Mouse (Mus musculus) lung, postnatal 0 days (tissue): ENCODE data around the gene Dscam.

Experiments
- CTCF ChIP-seq: IDR thresholded peaks from 2 replicates; pipeline ENCODE4 v1.5.1; 2016; ENCODE audit warnings: antibody characterized with exemption, mild to moderate bottlenecking
- EP300 ChIP-seq: IDR thresholded peaks from 2 replicates; pipeline ENCODE4 v1.6.1; 2016; ENCODE audit warnings: antibody characterized with exemption, mild to moderate bottlenecking, control low read depth

DNA sequence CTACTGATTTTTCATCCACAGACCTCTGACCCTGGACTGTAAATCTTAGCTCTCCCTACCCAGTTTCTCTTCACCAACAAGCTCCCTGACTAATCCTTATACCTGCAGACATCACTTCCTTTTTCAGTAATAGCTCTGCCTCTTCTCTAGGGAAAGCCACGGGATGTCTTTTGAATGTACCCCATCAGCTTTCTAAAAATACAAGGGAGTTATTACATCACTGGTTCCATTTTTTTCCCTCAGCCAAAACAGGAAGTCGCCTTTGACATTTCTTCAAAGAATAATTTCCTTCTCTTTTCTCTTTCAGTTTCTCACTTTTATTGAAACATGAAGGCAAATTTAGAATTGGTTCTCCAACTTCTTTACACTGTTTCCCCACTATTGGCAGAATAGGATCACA, 67.5 kb downstream of the Dscam start:
- TF ChIP-seq CTCF (no peak), EP300 (no peak)
